Mouse (Mus musculus): Measurements from ENCODE around the gene Taok3. TPM values are rescaled to one million over a fixed set of nuclear protein-coding genes. Genes with fewer than 3 reads are reported as not detected.

Taok3 gene
- polyA plus RNA-seq (2015; fragmentation: Nextera tagmentation; extraction: Ambion mirVana): 39.9 and 41.8 TPM in 2 replicates

DNA sequence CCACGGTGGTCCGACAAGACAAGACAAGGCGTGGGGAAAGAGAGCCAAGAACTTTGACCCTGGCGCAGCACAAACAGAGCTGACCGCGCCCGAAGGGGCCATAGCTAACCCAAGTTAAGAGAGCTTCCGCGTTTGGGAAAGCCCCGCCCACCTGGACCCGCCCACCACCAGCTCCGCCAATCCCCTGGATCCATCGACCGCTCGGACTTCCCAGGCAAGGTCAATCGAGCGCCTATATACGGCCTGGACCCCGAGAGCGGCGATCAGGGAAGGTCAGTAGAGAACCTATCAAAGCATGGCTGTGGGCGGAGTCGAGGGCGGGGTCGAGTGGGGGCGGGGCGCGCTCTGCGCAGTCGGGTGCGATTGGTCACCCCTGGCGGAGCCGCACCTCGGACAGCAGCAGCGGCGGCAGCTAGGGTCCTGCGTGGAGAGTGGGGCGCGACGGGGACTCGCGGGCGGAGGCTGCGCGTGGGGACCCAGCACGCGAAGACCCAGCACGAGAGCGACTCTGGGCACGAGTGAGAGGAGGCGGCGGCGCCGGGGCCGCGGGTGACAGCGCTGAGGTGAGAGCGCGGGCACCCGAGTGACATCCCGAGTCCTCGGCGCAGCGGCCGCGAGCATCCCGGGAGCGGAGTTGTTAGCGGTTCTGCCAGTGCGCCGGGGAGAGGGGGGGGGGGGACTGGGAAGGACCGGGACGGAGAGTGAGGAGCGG lies at the start of gene Taok3:
Gene Taok3 (plus strand): TSS at position 353 of the 712 bp plus-strand sequence.
- H3K27ac ChIP-seq (ENCODE audit: low read length): peak within 1 kb of the TSS; percentile 92
- peak within 1 kb of the TSS; percentile 85 for H3K4me3 ChIP-seq (ENCODE audit: low read depth, low read length)
- WGBS (ENCODE audit: insufficient replicate concordance): under 1% methylated on average over 74 of the region's 74 CpGs
- peak; percentile 87 for ATAC-seq (ENCODE audit: low read depth)
- no peaks in the 10 kb centered on the region for H3K27me3 ChIP-seq (ENCODE audit: control insufficient read depth, insufficient read depth, low read depth, low read length)
- peak within 1 kb of the TSS; percentile 88 for H3K9ac ChIP-seq (ENCODE audit: low read depth, low read length)
- H3K4me1 ChIP-seq (ENCODE audit: control insufficient read depth, low read depth, low read length): peaks cover 53% of the 10 kb centered on the region
- H3K4me2 ChIP-seq (ENCODE audit: low read depth, low read length): peak within 1 kb of the TSS; percentile 92
- 0 out of 2 replicates have a peak, but pooled peaks cover 2% of the 10 kb centered on the region for H3K36me3 ChIP-seq (ENCODE audit: control insufficient read depth, insufficient read depth)
- no peaks in the 10 kb centered on the region for H3K9me3 ChIP-seq (replicated peaks; ENCODE audit: control insufficient read depth, low read length)

DNA sequence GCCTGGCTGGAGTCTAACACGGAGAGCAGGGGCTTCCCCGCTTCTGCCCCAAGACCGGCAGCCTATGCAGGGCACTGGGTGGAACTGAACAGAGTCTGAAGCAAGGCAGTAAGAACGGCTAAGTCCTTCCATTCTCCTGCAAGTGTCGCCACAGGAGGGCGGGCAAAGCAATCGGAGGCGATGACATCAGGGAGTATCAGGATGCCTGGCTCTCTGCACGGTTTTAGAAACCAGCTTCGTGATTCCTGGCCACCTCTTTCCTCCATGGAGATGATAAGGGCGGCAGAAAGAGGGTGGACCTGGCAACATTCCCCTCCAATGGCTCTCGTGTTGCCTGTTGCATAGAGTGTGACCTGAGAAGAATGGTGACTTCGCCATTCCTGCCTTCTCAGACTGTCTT lies 32.2 kb upstream of the Taok3 start:
- H3K27ac ChIP-seq (ENCODE audit: low read length): no peak overlapping the region
- H3K36me3 ChIP-seq (ENCODE audit: control insufficient read depth, insufficient read depth): peaks cover 13% of the 10 kb centered on the region
- H3K9ac ChIP-seq (ENCODE audit: low read depth, low read length): no peak overlapping the region
- 10% methylated on average over 13 of the region's 13 CpGs for WGBS (ENCODE audit: insufficient replicate concordance)
- H3K9me3 ChIP-seq (replicated peaks; ENCODE audit: control insufficient read depth, low read length): no peaks in the 10 kb centered on the region
- H3K4me3 ChIP-seq (ENCODE audit: low read depth, low read length): no peak overlapping the region
- no peaks in the 10 kb centered on the region for H3K4me1 ChIP-seq (ENCODE audit: control insufficient read depth, low read depth, low read length)
- H3K27me3 ChIP-seq (ENCODE audit: control insufficient read depth, insufficient read depth, low read depth, low read length): no peaks in the 10 kb centered on the region; the same call in 1 of the 2 replicates
- ATAC-seq (ENCODE audit: low read depth): no peak
- H3K4me2 ChIP-seq (ENCODE audit: low read depth, low read length): no peak overlapping the region

GRCm38 (mm10) chr5:117089147-117089546 lies 30.8 kb upstream of the Taok3 start:
- WGBS (ENCODE audit: insufficient replicate concordance): 18% methylated on average over 3 of the region's 3 CpGs
- Histone ChIP-seq H3K27me3 (ENCODE audit: control insufficient read depth, insufficient read depth, low read depth, low read length) (no peaks in the 10 kb centered on the region; the same call in 1 of the 2 replicates), H3K36me3 (ENCODE audit: control insufficient read depth, insufficient read depth) (peaks cover 16% of the 10 kb centered on the region), H3K9me3 (replicated peaks; ENCODE audit: control insufficient read depth, low read length) (no peaks in the 10 kb centered on the region), H3K4me3 (ENCODE audit: low read depth, low read length) (no peak overlapping the region), H3K27ac (ENCODE audit: low read length) (no peak overlapping the region), H3K4me2 (ENCODE audit: low read depth, low read length) (no peak overlapping the region), H3K4me1 (ENCODE audit: control insufficient read depth, low read depth, low read length) (no peaks in the 10 kb centered on the region), H3K9ac (ENCODE audit: low read depth, low read length) (no peak overlapping the region)
- no peak for ATAC-seq (ENCODE audit: low read depth)

DNA sequence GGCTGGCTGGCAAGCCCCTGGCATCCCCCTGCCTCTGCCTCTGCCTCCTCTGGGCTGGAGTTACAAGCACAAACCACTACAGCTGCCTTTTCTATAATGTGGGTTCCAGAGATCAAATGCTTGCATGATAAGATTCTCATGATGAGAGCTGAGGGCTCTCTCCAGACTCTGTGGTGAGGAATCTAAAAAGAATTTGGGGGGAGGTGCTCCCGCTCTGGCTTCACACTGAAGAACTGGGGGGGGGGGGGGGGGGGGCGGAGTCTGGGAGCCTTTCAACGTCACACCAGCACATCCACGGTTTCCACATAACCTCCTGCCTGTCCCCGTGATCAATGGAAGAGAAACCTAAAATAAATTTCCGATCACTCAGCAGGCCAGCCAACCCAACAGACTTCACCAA lies 30.1 kb upstream of the Taok3 start:
- Histone ChIP-seq H3K27me3 (ENCODE audit: control insufficient read depth, insufficient read depth, low read depth, low read length) (no peaks in the 10 kb centered on the region; the same call in 1 of the 2 replicates), H3K4me2 (ENCODE audit: low read depth, low read length) (no peak overlapping the region), H3K4me1 (ENCODE audit: control insufficient read depth, low read depth, low read length) (no peaks in the 10 kb centered on the region), H3K4me3 (ENCODE audit: low read depth, low read length) (no peak overlapping the region), H3K36me3 (ENCODE audit: control insufficient read depth, insufficient read depth) (peaks cover 19% of the 10 kb centered on the region), H3K9ac (ENCODE audit: low read depth, low read length) (no peak overlapping the region), H3K27ac (ENCODE audit: low read length) (no peak overlapping the region), H3K9me3 (replicated peaks; ENCODE audit: control insufficient read depth, low read length) (no peaks in the 10 kb centered on the region)
- WGBS (ENCODE audit: insufficient replicate concordance): 16% methylated on average over 6 of the region's 6 CpGs
- no peak for ATAC-seq (ENCODE audit: low read depth)

- WGBS (ENCODE audit: insufficient replicate concordance): 64% methylated on average over 7 of the region's 7 CpGs
- no peak overlapping the region for H3K4me3 ChIP-seq (ENCODE audit: low read depth, low read length)
- H3K36me3 ChIP-seq (ENCODE audit: control insufficient read depth, insufficient read depth): peaks cover 22% of the 10 kb centered on the region
- H3K27ac ChIP-seq (ENCODE audit: low read length): no peak overlapping the region
- no peak overlapping the region for H3K9ac ChIP-seq (ENCODE audit: low read depth, low read length)
- H3K9me3 ChIP-seq (replicated peaks; ENCODE audit: control insufficient read depth, low read length): no peaks in the 10 kb centered on the region
- H3K4me1 ChIP-seq (ENCODE audit: control insufficient read depth, low read depth, low read length): no peaks in the 10 kb centered on the region
- no peak overlapping the region for H3K4me2 ChIP-seq (ENCODE audit: low read depth, low read length)
- no peak for ATAC-seq (ENCODE audit: low read depth)
- no peaks in the 10 kb centered on the region for H3K27me3 ChIP-seq (ENCODE audit: control insufficient read depth, insufficient read depth, low read depth, low read length)
Measured at GRCm38 (mm10) chr5:117094431-117094830, 25.5 kb upstream of the Taok3 start.

GRCm38 (mm10) chr5:117096716-117097115 lies 23.2 kb upstream of the Taok3 start:
- WGBS (ENCODE audit: insufficient replicate concordance): 39% methylated on average over 3 of the region's 3 CpGs
- no peak overlapping the region for H3K4me3 ChIP-seq (ENCODE audit: low read depth, low read length)

GRCm38 (mm10) chr5:117099008-117099407 lies 20.9 kb upstream of the Taok3 start:
- Histone ChIP-seq H3K9me3 (replicated peaks; ENCODE audit: control insufficient read depth, low read length) (no peaks in the 10 kb centered on the region), H3K4me2 (ENCODE audit: low read depth, low read length) (no peak overlapping the region), H3K9ac (ENCODE audit: low read depth, low read length) (no peak overlapping the region), H3K36me3 (ENCODE audit: control insufficient read depth, insufficient read depth) (peaks cover 19% of the 10 kb centered on the region), H3K4me3 (ENCODE audit: low read depth, low read length) (no peak overlapping the region), H3K27me3 (ENCODE audit: control insufficient read depth, insufficient read depth, low read depth, low read length) (no peaks in the 10 kb centered on the region), H3K4me1 (ENCODE audit: control insufficient read depth, low read depth, low read length) (no peaks in the 10 kb centered on the region), H3K27ac (ENCODE audit: low read length) (no peak overlapping the region)
- WGBS (ENCODE audit: insufficient replicate concordance): 83% methylated on average over 5 of the region's 5 CpGs
- no peak for ATAC-seq (ENCODE audit: low read depth)

More at GRCm38 (mm10) chr5:117096716-117097115, 23.2 kb upstream of the Taok3 start:
- Histone ChIP-seq H3K27ac (ENCODE audit: low read length) (no peak overlapping the region), H3K36me3 (ENCODE audit: control insufficient read depth, insufficient read depth) (peaks cover 23% of the 10 kb centered on the region), H3K27me3 (ENCODE audit: control insufficient read depth, insufficient read depth, low read depth, low read length) (no peaks in the 10 kb centered on the region), H3K9me3 (replicated peaks; ENCODE audit: control insufficient read depth, low read length) (no peaks in the 10 kb centered on the region), H3K9ac (ENCODE audit: low read depth, low read length) (no peak overlapping the region), H3K4me1 (ENCODE audit: control insufficient read depth, low read depth, low read length) (no peaks in the 10 kb centered on the region), H3K4me2 (ENCODE audit: low read depth, low read length) (no peak overlapping the region)
- ATAC-seq (ENCODE audit: low read depth): no peak

GRCm38 (mm10) chr5:117099742-117100141 lies 20.2 kb upstream of the Taok3 start:
- no peak for ATAC-seq (ENCODE audit: low read depth)
- H3K9ac ChIP-seq (ENCODE audit: low read depth, low read length): no peak overlapping the region
- peaks cover 21% of the 10 kb centered on the region for H3K36me3 ChIP-seq (ENCODE audit: control insufficient read depth, insufficient read depth)
- no peak overlapping the region for H3K4me3 ChIP-seq (ENCODE audit: low read depth, low read length)
- H3K27me3 ChIP-seq (ENCODE audit: control insufficient read depth, insufficient read depth, low read depth, low read length): no peaks in the 10 kb centered on the region
- H3K9me3 ChIP-seq (replicated peaks; ENCODE audit: control insufficient read depth, low read length): no peaks in the 10 kb centered on the region
- H3K27ac ChIP-seq (ENCODE audit: low read length): no peak overlapping the region
- no peak overlapping the region for H3K4me2 ChIP-seq (ENCODE audit: low read depth, low read length)
- no peaks in the 10 kb centered on the region for H3K4me1 ChIP-seq (ENCODE audit: control insufficient read depth, low read depth, low read length)
- WGBS (ENCODE audit: insufficient replicate concordance): 83% methylated on average over 11 of the region's 11 CpGs

DNA sequence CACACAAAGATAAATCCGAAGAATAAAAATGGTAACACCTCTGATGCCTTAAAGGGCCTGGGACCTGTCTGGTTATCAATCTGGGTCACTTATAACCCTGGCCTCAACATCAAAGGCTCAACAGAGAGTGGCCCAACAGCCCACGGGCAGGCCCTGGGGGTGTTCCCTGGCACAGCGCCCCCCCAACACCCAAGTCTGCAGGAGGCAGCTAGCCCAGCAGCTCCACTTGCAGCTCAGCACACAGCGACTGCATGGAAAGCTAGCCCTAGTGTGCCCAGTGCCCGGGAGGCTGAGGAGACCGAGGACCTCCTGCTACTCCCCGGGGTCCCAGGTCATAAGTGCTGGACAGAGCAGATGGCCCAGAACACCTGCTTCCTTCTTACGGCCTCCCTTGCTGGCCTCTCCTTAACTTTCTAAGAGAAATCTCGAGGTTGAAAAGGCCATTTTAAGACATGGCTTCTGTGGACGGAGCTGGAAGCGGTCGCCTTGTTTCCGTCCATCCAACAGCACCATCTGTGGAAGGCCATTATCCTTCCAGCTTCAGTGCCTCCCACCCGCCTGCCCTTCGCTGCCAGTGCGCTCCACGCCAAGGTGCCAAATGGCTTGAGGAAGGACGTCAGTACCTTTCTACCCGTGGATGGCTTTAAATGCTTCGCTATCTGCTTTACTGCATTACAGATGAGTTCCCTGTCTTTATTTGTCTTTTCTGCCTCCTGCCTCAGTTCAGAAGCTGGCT lies 16.6 kb upstream of the Taok3 start:
- peaks cover 43% of the 10 kb centered on the region for H3K36me3 ChIP-seq (ENCODE audit: control insufficient read depth, insufficient read depth)

More for the DNA sequence above, 16.6 kb upstream of the Taok3 start:
- Histone ChIP-seq H3K9ac (ENCODE audit: low read depth, low read length) (no peak overlapping the region), H3K4me2 (ENCODE audit: low read depth, low read length) (no peak overlapping the region), H3K4me3 (ENCODE audit: low read depth, low read length) (no peak overlapping the region), H3K27me3 (ENCODE audit: control insufficient read depth, insufficient read depth, low read depth, low read length) (no peaks in the 10 kb centered on the region), H3K4me1 (ENCODE audit: control insufficient read depth, low read depth, low read length) (no peaks in the 10 kb centered on the region), H3K27ac (ENCODE audit: low read length) (no peak overlapping the region), H3K9me3 (replicated peaks; ENCODE audit: control insufficient read depth, low read length) (no peaks in the 10 kb centered on the region)
- no peak for ATAC-seq (ENCODE audit: low read depth)
- 83% methylated on average over 20 of the region's 20 CpGs for WGBS (ENCODE audit: insufficient replicate concordance)
